Mouse (Mus musculus) right cerebral cortex, postnatal 25 days (tissue): ENCODE results near the gene Nkx6-1.
A peak's percentile ranks its signal among the peaks of the same experiment; 100 is the strongest.

ENCODE experiments used
- DNase-seq: peaks from one replicate; pipeline ENCODE4 v3.0.0; 2022

Nkx6-1 gene

GRCm38 (mm10) chr5:101658984-101659290 is 5.9 kb downstream of the Nkx6-1 start:
- DNase-seq, result peak; percentile 10

DNA sequence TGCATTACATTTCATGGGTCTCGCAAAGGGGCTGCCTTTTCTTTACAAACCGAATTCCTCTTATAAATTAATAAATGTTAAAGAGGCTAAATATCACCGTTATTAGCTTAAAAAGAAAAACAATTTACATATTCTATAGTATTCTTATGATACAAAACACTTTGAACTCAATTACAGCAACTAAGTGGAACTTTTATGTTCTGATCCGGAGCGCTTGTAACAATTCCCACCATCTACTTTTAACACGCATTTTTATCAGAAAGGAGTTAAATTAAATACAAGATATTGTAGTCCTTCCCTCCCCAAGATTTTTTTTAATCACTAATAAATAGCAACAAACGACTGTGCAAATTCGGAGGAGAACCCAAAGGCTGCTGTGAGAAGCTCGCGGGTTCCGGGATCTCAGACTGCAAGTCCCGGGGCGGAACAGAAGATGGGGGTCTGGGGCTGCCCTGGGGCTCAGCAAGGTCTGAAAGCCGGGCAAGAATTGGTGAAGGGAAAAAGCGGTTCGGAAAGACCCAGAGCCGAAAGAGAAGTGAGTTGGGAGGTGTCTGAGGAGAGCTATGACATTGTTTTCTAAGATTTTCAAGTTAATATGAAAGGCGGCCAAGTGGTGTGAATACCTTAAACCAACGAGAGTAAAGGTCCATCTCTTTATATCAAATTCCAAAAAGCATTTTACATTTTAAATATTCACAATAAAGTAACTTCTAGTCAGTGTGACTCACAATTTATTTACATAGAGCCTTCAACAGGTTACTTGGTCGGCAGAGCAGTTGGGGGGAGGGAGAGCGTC is 6.4 kb downstream of the Nkx6-1 start:
- DNase-seq, result peak; percentile 10

DNA sequence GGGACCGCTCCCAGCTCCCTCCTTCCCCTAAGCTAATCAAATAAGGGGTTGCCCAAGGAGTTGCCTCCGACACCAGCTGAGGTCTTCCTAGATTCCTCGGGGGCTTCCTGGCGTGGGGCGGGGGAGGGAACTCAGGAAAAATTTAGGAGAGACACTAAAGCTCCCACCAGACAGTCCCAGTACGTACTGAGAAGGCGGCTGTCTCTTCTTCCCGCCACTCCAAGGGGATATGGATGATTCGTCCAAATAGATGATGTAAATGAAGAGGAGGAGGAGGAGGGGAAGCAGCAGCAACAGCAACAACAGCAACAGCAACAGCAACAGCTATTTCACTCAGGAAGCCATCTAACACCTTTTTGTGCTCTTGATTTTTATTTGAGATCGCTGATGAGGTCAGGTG is 7.1 kb downstream of the Nkx6-1 start:
- DNase-seq, result no peak

- DNase-seq, result no peak
Observed at GRCm38 (mm10) chr5:101656107-101656506, 8.7 kb downstream of the Nkx6-1 start.

GRCm38 (mm10) chr5:101655418-101655817 is 9.4 kb downstream of the Nkx6-1 start:
- no peak for DNase-seq

DNA sequence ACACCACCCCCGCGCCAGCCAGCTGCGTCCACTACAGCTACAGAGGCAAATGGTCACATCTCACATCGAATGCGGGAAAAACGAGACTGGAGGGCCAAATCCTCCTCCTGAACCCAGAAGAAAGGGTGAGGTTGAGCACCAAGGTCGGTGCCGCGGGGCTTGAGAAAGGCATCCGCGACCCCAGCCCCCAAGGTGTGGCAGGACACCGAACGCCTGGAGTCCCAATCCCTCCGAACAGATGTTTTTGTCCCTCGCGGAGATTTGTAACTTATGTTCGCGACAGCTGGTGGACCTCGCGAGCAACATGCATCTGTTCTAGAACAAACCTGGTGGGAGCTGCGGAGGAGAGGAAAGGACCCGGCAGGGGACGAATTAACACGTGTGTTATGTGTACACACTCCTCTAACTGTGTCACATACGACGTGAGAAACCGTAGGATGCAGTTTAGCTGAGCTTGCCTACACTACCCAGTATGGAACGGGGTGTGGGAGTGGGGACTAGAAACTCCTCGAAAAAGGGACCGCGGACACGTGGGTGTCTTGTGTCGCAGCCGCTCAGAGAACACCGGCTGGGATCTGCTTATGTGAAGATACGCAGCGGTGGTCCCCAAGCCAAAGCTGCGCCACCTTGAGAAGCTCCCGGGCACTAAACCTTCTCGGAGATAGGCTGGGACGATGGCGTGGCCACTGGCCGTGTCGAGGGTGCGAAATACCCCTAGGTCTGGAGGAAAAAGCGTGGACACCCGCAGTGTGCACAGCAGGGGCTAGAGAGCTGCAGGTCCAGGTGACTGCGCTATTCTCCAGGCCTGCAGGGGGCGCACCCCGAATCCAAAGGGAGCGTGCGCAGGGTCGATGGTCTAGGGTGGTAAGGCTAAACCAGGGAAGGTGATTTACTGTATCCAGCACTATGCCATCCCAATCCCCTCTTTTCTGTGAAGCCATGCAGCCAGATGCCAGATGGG is 16.8 kb downstream of the Nkx6-1 start:
- peak; percentile 14 for DNase-seq

DNA sequence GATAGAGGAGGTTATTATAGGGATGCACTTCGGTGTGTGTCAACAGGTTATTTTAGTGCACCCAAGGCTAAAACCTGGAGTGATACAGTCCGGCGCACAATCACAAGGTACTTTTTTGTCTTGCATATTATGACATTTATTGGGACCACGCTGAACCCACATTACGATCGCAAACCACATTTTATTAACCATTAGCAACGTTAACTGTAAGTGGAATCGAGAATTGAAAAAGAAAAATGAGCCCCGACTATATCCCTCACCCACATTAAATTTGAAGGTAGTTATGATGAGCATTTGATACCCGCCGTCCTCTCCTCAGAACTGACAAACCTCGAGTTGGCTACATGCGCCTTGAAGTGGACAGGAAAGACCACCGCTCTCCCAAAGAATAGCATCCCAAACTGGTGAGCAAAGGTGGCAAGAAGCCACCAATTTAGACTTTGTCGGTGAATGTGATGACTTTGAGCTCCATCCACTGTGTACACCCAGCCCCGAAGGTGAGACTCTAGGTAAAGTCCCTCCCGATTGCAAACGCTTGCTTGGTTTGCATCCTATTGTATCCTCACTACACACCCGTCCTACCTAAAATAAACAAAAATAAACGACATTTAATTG is 17.7 kb downstream of the Nkx6-1 start:
- DNase-seq, result no peak

DNA sequence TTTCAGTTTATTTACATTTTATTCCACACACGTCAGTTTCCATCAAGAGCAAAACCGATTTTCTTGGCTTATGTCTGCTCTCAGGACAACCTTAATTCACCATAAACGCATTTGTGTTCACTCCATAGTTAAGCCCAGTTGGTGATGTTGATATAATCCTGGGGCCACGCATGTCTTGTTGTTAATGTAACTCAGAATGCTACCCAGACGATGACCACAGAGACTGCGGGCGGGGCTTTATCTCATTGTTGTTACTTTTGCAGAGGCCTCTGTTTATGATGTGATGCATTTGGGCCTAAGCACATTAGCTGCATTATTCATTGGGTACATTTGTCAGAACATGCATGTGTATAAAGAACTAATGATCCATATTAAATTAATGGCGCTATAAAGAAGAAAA is 19.7 kb downstream of the Nkx6-1 start:
- DNase-seq, result no peak

DNA sequence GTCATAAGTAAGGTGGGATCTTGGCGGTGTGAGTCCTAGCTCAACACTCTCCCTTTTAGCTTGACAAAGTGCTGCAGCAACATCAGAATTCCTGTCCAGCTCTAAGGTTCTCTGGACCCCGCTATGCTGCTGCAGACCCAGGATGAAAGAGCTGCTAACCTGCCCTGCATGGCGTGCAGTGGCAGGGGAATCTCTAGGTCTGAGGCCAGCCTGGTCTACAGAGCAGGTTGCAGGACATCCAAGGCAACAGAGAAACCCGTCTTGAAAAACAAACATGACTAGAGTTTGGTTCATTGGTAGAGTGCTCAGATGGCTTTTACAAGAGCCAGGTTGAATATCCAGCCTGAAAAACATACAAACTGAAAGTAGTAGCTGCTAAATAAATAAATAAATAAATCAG is 26.7 kb downstream of the Nkx6-1 start:
- DNase-seq, result no peak
